Mouse (Mus musculus) G1E (cell line): ENCODE results near the gene Ctcfl. TPM values are rescaled to one million over a fixed set of nuclear protein-coding genes. Genes with fewer than 3 reads are reported as not detected.

ENCODE experiments used
- ATAC-seq: 2 replicates; pipeline ENCODE4 v1.8.0; 2016; ENCODE audit warnings: mild to moderate bottlenecking; ENCODE audit not compliant: insufficient number of reproducible peaks, poor library complexity, low FRiP score, severe bottlenecking; ENCODE audit errors: extremely low read depth
- DNase-seq: peaks from one replicate; pipeline ENCODE4 v3.0.0; 2012; ENCODE audit warnings: low spot score
- H3K27me3 ChIP-seq: 2 replicates; pipeline ENCODE4 v1.6.1; 2012; ENCODE audit warnings: mild to moderate bottlenecking, low read length, inconsistent platforms; ENCODE audit not compliant: insufficient read depth
- H3K36me3 ChIP-seq: replicated peaks from 2 replicates; pipeline ENCODE3; 2012; ENCODE audit warnings: mild to moderate bottlenecking, inconsistent platforms
- H3K4me1 ChIP-seq: 2 replicates; pipeline ENCODE4 v1.6.1; 2012; ENCODE audit warnings: low read depth, low read length, inconsistent platforms, mixed read lengths; ENCODE audit not compliant: insufficient read depth
- H3K4me3 ChIP-seq: 2 replicates; pipeline ENCODE4 v1.5.1; 2012; ENCODE audit warnings: low read depth, mild to moderate bottlenecking, inconsistent platforms, low read length, moderate library complexity, mixed read lengths
- H3K9me3 ChIP-seq: replicated peaks from 2 replicates; pipeline ENCODE4 v1.6.1; 2012; ENCODE audit warnings: inconsistent platforms
- CTCF ChIP-seq: IDR thresholded peaks from 2 replicates; pipeline ENCODE4 v1.5.1; 2012; ENCODE audit warnings: low read depth, low read length, inconsistent platforms, mixed read lengths
- GATA1 ChIP-seq: IDR thresholded peaks from 2 replicates; pipeline ENCODE4 v1.6.1; 2012; ENCODE audit warnings: borderline replicate concordance, low read length, inconsistent platforms, mixed read lengths
- GATA2 ChIP-seq: IDR thresholded peaks from 2 replicates; pipeline ENCODE4 v1.6.1; 2012; ENCODE audit warnings: low read depth, low read length, inconsistent platforms, borderline replicate concordance
- POLR2AphosphoS5 ChIP-seq: IDR thresholded peaks from 2 replicates; pipeline ENCODE4 v1.6.1; 2012; ENCODE audit warnings: low read depth, low read length, inconsistent platforms; ENCODE audit not compliant: insufficient replicate concordance
- TAL1 ChIP-seq: conservative IDR thresholded peaks from 2 replicates; pipeline ENCODE4 v1.6.1; 2012; ENCODE audit warnings: low read depth, low read length, inconsistent platforms, mixed read lengths
- polyA plus RNA-seq: library from polyadenylated mRNA; stranded (reverse); fragments of >175 nt; gene quantifications from 2 replicates; pipeline ENCODE4 v1.2.3, GENCODE M21; 2012
- total RNA-seq, 2 experiments: library from RNA; stranded (forward) in 1 of 2; stranded (reverse) in 1 of 2; fragments of 200-1000 nt in 1 of 2; fragments of >200 nt in 1 of 2; fragmentation: Nextera tagmentation in 1 of 2; gene quantifications; 2 replicates each; pipeline ENCODE4 v1.2.3; 2014 to 2017

The Ctcfl gene
- total and polyA plus RNA-seq, 3 experiments, result not detected

DNA sequence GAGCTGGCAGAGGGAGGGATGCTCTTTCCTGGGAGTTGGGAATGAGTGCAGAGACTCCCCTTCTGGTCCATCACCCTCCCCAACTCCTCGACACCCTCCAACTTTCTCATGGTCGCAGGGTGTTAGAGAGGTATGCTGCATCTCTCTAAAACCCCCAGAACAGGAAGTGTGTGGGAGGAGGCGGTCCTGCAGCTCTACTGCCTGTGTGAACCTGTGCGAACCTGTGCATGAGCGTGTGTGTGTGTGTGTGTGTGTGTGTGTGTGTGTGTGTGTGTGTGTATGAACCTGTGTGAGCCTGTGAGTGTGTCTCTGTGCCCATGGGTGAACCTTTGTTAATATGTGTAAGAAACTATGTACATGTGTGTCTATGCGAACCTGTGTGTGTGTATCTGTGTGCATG, 65.5 kb downstream of the Ctcfl start:
- peaks cover 38% of the 10 kb centered on the region for H3K27me3 ChIP-seq
- H3K36me3 ChIP-seq, result no peaks in the 10 kb centered on the region
- H3K4me1 ChIP-seq, result peaks cover 33% of the 10 kb centered on the region
- ATAC-seq (no peak), DNase-seq (no peak)
- H3K9me3 ChIP-seq, result no peaks in the 10 kb centered on the region
- H3K4me3 ChIP-seq, result no peak overlapping the region
- no peak for TF ChIP-seq CTCF
- TF ChIP-seq GATA2, result no peak

GRCm38 (mm10) chr2:173052881-173053280, 66.4 kb downstream of the Ctcfl start:
- H3K9me3 ChIP-seq, result no peaks in the 10 kb centered on the region
- no peaks in the 10 kb centered on the region for H3K36me3 ChIP-seq
- DNase-seq (no peak), ATAC-seq (no peak)
- peaks cover 44% of the 10 kb centered on the region for H3K27me3 ChIP-seq
- TF ChIP-seq CTCF (no peak), GATA2 (no peak), POLR2AphosphoS5 (no peak), GATA1 (no peak), TAL1 (no peak)
- peaks cover 37% of the 10 kb centered on the region for H3K4me1 ChIP-seq
- no peak overlapping the region for H3K4me3 ChIP-seq

DNA sequence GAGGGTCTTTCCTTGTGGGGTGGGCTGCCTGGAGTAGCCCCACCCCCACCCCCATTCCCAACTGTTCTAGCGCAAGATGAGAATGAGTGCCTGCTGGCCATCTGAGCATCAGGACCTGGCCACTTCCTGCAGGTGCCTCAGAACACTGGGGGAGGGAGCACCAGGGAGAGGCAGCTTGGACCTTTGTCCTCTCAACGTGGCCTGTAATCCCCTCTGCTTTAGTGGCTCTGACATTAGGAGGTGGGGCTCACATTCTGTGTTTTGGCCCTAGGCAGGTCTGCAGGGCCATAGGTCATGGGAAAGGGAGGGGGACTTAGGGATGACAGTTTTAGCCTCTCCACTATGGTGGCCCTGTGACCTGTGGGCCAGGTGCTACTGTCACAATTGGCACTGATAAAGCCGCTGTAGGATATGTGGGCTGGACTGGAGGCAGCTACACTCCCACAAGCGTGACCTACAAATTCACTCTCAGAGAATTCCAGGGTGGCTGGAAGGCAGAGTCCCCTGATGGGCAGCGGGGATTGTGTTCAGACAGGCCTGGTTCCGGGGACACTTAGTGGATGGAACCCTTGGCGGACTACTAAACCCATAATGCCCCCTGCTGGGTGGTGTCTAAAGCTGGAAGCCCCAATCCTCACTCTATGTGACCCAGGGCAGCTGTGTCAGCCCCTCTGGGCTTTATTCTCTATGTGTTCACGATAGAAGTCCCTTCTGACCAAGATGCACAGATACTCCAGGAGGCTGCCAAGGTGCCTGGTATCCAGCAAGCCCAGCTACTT, 68.5 kb downstream of the Ctcfl start:
- H3K27me3 ChIP-seq, result peaks cover 55% of the 10 kb centered on the region
- H3K9me3 ChIP-seq, result no peaks in the 10 kb centered on the region
- TF ChIP-seq GATA1 (no peak), TAL1 (no peak), GATA2 (no peak), POLR2AphosphoS5 (no peak), CTCF (no peak)
- DNase-seq (no peak), ATAC-seq (no peak)
- no peaks in the 10 kb centered on the region for H3K36me3 ChIP-seq
- H3K4me3 ChIP-seq, result no peak overlapping the region
- peaks cover 37% of the 10 kb centered on the region for H3K4me1 ChIP-seq

- H3K4me3 ChIP-seq, result no peak overlapping the region
- no peak for TF ChIP-seq TAL1
- TF ChIP-seq POLR2AphosphoS5, result no peak
- TF ChIP-seq GATA2, result no peak
- no peak for TF ChIP-seq CTCF
- no peak for TF ChIP-seq GATA1
- ATAC-seq, result no peak
- no peaks in the 10 kb centered on the region; the same call in 1 of the 2 replicates for H3K9me3 ChIP-seq
- no peak for DNase-seq
- no peaks in the 10 kb centered on the region for H3K36me3 ChIP-seq
- H3K27me3 ChIP-seq, result peaks cover 55% of the 10 kb centered on the region
- H3K4me1 ChIP-seq, result peaks cover 39% of the 10 kb centered on the region
Measured at GRCm38 (mm10) chr2:173049817-173050216, 69.5 kb downstream of the Ctcfl start.

- Histone ChIP-seq H3K36me3 (no peaks in the 10 kb centered on the region), H3K4me3 (no peak overlapping the region), H3K4me1 (peaks cover 44% of the 10 kb centered on the region), H3K27me3 (peaks cover 58% of the 10 kb centered on the region), H3K9me3 (no peaks in the 10 kb centered on the region; the same call in 1 of the 2 replicates)
- no peak for DNase-seq
- no peak for ATAC-seq
- TF ChIP-seq GATA1 (no peak), POLR2AphosphoS5 (no peak), CTCF (no peak), GATA2 (no peak), TAL1 (no peak)
Measured at GRCm38 (mm10) chr2:173049231-173049630, 70.1 kb downstream of the Ctcfl start.

GRCm38 (mm10) chr2:173048041-173048745, 71.1 kb downstream of the Ctcfl start:
- H3K36me3 ChIP-seq, result no peaks in the 10 kb centered on the region
- peaks cover 52% of the 10 kb centered on the region for H3K27me3 ChIP-seq
- no peak for ATAC-seq
- H3K9me3 ChIP-seq, result no peaks in the 10 kb centered on the region; the same call in 1 of the 2 replicates
- H3K4me3 ChIP-seq, result no peak overlapping the region
- peaks cover 43% of the 10 kb centered on the region for H3K4me1 ChIP-seq
- no peak for DNase-seq
- no peak for TF ChIP-seq TAL1
- no peak for TF ChIP-seq POLR2AphosphoS5
- TF ChIP-seq CTCF, result no peak
- TF ChIP-seq GATA1, result no peak
- TF ChIP-seq GATA2, result no peak

DNA sequence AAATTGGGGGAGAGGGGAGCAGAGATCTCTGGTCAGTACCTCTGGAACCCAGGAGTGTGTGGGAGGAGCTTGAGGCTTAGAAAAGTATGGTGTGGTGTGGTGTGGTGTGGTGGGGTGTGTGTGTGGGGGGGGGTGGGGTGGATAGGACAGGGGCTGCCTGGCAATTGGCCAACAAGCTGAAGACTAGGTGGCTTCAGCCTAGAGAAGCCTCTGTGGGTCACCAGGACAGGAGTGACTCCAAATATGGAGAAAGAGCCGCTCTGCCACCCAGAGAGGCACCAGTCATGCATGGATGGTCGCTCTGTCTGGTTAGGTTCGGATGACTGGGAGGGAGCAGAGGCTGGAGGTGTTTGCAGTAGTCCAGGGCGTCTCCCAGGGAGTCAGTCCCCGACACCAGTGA, 71.9 kb downstream of the Ctcfl start:
- Histone ChIP-seq H3K27me3 (peaks cover 48% of the 10 kb centered on the region), H3K36me3 (no peaks in the 10 kb centered on the region), H3K9me3 (no peaks in the 10 kb centered on the region; the same call in 1 of the 2 replicates), H3K4me1 (peaks cover 43% of the 10 kb centered on the region), H3K4me3 (no peak overlapping the region)
- DNase-seq (no peak), ATAC-seq (no peak)
- TF ChIP-seq GATA2 (no peak), CTCF (no peak), TAL1 (no peak), GATA1 (no peak), POLR2AphosphoS5 (no peak)
